Mouse (Mus musculus) layer of hippocampus, postnatal 10 days (tissue): Measurements from ENCODE around the gene Msl3l2. TPM values are rescaled to one million over a fixed set of nuclear protein-coding genes. Genes with fewer than 3 reads are reported as not detected.

ENCODE experiments used
- DNase-seq, 2 experiments: peaks; one replicate each; pipeline ENCODE4 v3.0.0; 2021; ENCODE audit warnings: low spot score in 2 of 2
- long read RNA-seq: library from polyadenylated mRNA; stranded (forward); transcript quantifications from one replicate; pipeline ENCODE4 v2.0.0, GENCODE M21; 2023
- total RNA-seq, 2 experiments: library from RNA; stranded (reverse); gene quantifications; 2 replicates each; pipeline ENCODE4 v1.2.3; 2021

Msl3l2 gene
- total RNA-seq, result 10 to 100 TPM; 13.4 to 14.5 TPM
- long read RNA-seq, partial matches to known transcripts, result 0 of 32 reads
- long read RNA-seq, other reads (novel, unspliced or antisense), result 31 of 32 reads

- DNase-seq, result peak; percentile 90 to 93
These were observed at the start of gene Msl3l2 for GRCm38 (mm10) chr10:56106333-56106995. Gene Msl3l2 (plus strand): TSS chr10:56106917.

GRCm38 (mm10) chr10:56058979-56059422 lies 47.7 kb upstream of the Msl3l2 start:
- DNase-seq, result peak; percentile 31 to 34

GRCm38 (mm10) chr10:56061238-56061830 lies 45.4 kb upstream of the Msl3l2 start:
- no peak for DNase-seq

- no peak for DNase-seq
These were observed 44.0 kb upstream of the Msl3l2 start for GRCm38 (mm10) chr10:56062746-56063145.

GRCm38 (mm10) chr10:56089714-56090113 lies 17.0 kb upstream of the Msl3l2 start:
- DNase-seq, result no peak

- DNase-seq, result no peak
These were observed 12.1 kb upstream of the Msl3l2 start for GRCm38 (mm10) chr10:56094586-56094985.

- no peak for DNase-seq
These were observed 10.0 kb upstream of the Msl3l2 start for GRCm38 (mm10) chr10:56096757-56097156.

- no peak for DNase-seq
These were observed 7.6 kb upstream of the Msl3l2 start for GRCm38 (mm10) chr10:56099126-56099525.

GRCm38 (mm10) chr10:56099641-56100310 lies 6.9 kb upstream of the Msl3l2 start:
- DNase-seq, result no peak

- DNase-seq, result no peak
These were observed 248 bp downstream of the Msl3l2 start for GRCm38 (mm10) chr10:56106996-56107334.

- DNase-seq, result peak; percentile 77 to 80
These were observed 8.4 kb downstream of the Msl3l2 start for GRCm38 (mm10) chr10:56114951-56115635.

- DNase-seq, result peak; percentile 53 to 69
These were observed 9.0 kb downstream of the Msl3l2 start for GRCm38 (mm10) chr10:56115636-56116180.

- DNase-seq, result no peak
These were observed 20.3 kb downstream of the Msl3l2 start for GRCm38 (mm10) chr10:56126972-56127371.

- no peak for DNase-seq
These were observed 22.9 kb downstream of the Msl3l2 start for GRCm38 (mm10) chr10:56129642-56130041.

GRCm38 (mm10) chr10:56137191-56137590 lies 30.5 kb downstream of the Msl3l2 start:
- no peak for DNase-seq

GRCm38 (mm10) chr10:56148920-56149319 lies 42.2 kb downstream of the Msl3l2 start:
- DNase-seq, result no peak

GRCm38 (mm10) chr10:56156956-56157355 lies 50.2 kb downstream of the Msl3l2 start:
- DNase-seq, result no peak

GRCm38 (mm10) chr10:56158207-56158606 lies 51.5 kb downstream of the Msl3l2 start:
- no peak for DNase-seq

GRCm38 (mm10) chr10:56158748-56159147 lies 52.0 kb downstream of the Msl3l2 start:
- no peak for DNase-seq

GRCm38 (mm10) chr10:56164411-56164810 lies 57.7 kb downstream of the Msl3l2 start:
- no peak for DNase-seq

- DNase-seq, result no peak
These were observed 59.0 kb downstream of the Msl3l2 start for GRCm38 (mm10) chr10:56165758-56166157.
